Mouse (Mus musculus) hindbrain, embryonic 10.5 days (tissue): Measurements from ENCODE around the gene Slc31a2. TPM values are rescaled to one million over a fixed set of nuclear protein-coding genes. Genes with fewer than 3 reads are reported as not detected.
"Not testable (repeated sequence)": the region's sequence is repeated elsewhere in the genome, so short reads cannot be mapped to it uniquely, and the experiment has no call there.

ENCODE experiments used
- DNase-seq: peaks from one replicate; pipeline ENCODE4 v3.0.0-alpha.2; 2017; ENCODE audit warnings: low spot score
- H3K27ac ChIP-seq: fragments of 300-500 bp; sonication (generic); 2 replicates; pipeline ENCODE4 v1.5.1; 2016; ENCODE audit warnings: mild to moderate bottlenecking, moderate library complexity
- H3K27me3 ChIP-seq: fragments of 300-500 bp; sonication (generic); 2 replicates; pipeline ENCODE4 v1.6.1; 2016; ENCODE audit warnings: mild to moderate bottlenecking; ENCODE audit not compliant: poor library complexity, insufficient read depth, severe bottlenecking
- H3K36me3 ChIP-seq: fragments of 300-500 bp; sonication (generic); 2 replicates; pipeline ENCODE4 v1.6.1; 2016; ENCODE audit warnings: mild to moderate bottlenecking, moderate library complexity
- H3K4me1 ChIP-seq: fragments of 300-500 bp; sonication (generic); replicated peaks from 2 replicates; pipeline ENCODE4 v1.6.1; 2016; ENCODE audit warnings: mild to moderate bottlenecking
- H3K4me3 ChIP-seq: fragments of 300-500 bp; sonication (generic); 2 replicates; pipeline ENCODE4 v1.5.1; 2016; ENCODE audit warnings: mild to moderate bottlenecking, moderate library complexity
- H3K9me3 ChIP-seq: fragments of 300-500 bp; sonication (generic); 2 replicates; pipeline ENCODE4 v1.6.1; 2016; ENCODE audit warnings: mild to moderate bottlenecking, moderate library complexity
- WGBS: fragments of 180-500 bp; shearing (Covaris S2); methylation state at CpG from one replicate; pipeline ENCODE4 v1.1.7; 2016; 5-methylcytosine and 5-hydroxymethylcytosine counted together
- polyA plus RNA-seq: library from polyadenylated mRNA; unstranded; fragments of >200 nt; fragmentation: Nextera tagmentation; extraction: Ambion mirVana; gene quantifications from 2 replicates; pipeline ENCODE4 v1.2.1, GENCODE M21; 2016

Slc31a2 gene
- polyA plus RNA-seq, 1 experiment from 2014 or later: 15.4 TPM

DNA sequence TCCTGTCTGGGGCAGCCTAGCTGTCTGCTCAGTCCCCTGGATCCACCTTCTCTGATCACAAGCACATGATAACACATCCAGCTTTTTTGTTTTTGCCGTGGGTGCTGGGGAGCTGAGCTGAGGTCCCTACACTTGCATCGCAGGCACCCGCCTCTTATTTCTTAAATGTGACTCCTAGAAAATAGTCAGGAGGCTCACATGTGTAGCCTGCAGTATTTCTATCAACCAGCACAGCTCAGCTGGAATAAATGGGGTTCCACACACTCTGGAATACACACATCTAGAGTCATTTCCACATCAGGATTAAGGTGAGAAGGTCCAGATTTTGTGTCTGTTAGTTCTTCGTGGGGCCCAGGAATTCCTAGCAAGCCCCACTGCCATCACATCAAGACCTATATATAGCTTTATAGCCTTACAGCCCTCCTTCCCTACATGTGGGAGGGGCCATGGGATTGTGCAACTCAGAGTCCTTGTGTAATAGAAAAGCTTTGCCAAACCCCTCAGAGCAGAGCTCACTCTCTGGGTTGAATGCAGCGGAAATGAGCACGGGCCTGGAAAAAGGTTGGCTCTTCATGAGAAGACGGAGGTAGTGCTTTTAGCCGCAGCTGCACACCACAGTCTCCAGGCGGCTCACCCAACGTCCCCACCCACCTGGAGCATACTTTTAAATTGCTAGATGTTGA, 2.9 kb downstream of the Slc31a2 start:
- 88% methylated on average over 10 of the region's 10 CpGs for WGBS
- H3K9me3 ChIP-seq: no peaks in the 10 kb centered on the region
- DNase-seq: no peak
- H3K27ac ChIP-seq: no peak overlapping the region
- no peak overlapping the region for H3K4me3 ChIP-seq
- H3K27me3 ChIP-seq: no peaks in the 10 kb centered on the region
- H3K36me3 ChIP-seq: no peaks in the 10 kb centered on the region
- peaks cover 7% of the 10 kb centered on the region for H3K4me1 ChIP-seq

DNA sequence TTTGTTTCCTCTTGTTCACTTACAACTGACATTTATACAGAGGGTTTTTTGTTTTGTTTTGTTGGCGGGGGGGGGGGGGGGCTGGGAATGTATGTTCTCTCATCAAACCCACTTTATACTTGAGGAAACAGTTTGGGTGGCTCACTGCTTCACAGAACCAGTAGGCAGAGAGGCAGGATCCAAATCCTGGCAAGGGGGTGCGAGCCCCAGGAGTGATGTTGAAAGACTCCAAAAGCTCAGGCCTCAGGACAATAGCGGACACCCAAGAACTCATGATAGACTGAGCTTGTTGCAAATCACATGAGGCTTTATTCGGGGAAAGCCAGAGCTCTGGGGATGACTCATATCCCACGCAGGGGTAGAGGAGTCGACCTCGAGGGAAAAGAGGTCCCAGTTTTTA, 3.7 kb downstream of the Slc31a2 start:
- H3K4me3 ChIP-seq, H3K27ac ChIP-seq, H3K4me1 ChIP-seq, H3K36me3 ChIP-seq, DNase-seq, H3K9me3 ChIP-seq, H3K27me3 ChIP-seq: not testable (repeated sequence)
- WGBS: 80% methylated on average over 7 of the region's 7 CpGs

DNA sequence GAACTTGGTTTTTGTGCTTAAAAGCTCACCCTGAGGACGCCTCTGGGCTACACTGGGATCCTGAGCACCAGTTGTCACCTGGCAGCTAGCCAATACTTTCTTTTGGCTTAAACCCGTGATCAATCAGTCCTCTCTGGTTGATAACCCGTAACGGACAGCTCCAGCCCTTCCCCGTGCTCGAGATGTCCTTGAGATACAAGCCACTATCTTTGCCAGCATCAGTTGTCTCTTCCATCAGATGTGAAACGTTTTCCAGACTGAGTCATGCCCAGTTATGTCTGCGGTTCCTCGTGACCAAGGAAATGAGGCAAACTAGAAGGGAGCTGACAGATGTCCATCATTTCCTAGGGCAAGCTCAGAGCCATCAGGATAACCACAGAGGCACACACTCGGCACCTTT, 4.7 kb downstream of the Slc31a2 start:
- WGBS: 86% methylated on average over 10 of the region's 10 CpGs
- Histone ChIP-seq H3K27ac (no peak overlapping the region), H3K4me1 (peaks cover 7% of the 10 kb centered on the region), H3K36me3 (no peaks in the 10 kb centered on the region), H3K9me3 (no peaks in the 10 kb centered on the region), H3K4me3 (no peak overlapping the region), H3K27me3 (no peaks in the 10 kb centered on the region)
- no peak for DNase-seq

DNA sequence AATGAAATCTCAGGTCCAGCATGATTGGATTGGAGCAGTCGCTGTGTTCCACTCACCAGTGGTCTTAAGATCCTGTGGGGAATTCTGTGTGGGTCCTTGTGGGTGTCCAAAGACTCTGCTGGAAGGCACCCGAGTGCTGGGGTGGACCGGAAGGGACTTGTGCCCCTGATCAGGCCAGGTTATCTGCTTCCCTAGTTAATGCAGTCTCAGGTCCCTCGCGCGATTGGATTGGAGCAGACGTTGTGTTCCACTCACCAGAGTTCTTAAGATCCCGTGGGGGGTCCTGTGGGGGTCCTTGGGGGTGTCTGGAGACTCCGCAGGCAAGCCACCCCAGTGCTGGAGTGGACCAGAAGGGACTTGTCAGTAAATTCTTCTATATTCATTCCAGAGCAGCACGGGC, 10.3 kb downstream of the Slc31a2 start:
- Histone ChIP-seq H3K4me3 (no peak overlapping the region), H3K36me3 (no peaks in the 10 kb centered on the region), H3K9me3 (no peaks in the 10 kb centered on the region), H3K27ac (0 out of 2 replicates have a peak overlapping the region, but pooled peaks have one; percentile 18), H3K4me1 (peaks cover 26% of the 10 kb centered on the region), H3K27me3 (no peaks in the 10 kb centered on the region)
- WGBS: 89% methylated on average over 10 of the region's 10 CpGs
- no peak for DNase-seq

DNA sequence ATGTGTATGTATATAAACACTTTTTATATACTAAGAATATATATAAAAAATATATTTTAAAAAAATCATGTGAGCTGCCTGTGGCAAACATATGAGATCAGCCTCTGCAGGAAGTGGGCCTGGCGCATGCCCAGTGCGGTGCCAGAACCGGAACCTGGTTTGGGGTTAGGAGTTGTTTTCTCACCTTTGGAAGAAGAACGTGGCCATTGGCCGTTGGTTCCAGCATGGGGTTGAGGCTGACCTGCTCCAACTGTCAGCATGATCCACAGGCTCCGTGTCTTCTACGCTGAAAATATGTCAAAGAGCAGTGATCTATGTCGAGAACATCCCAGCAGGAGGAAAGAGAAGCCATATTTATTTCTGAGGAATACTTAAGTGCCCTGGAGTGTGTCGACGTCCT, 11.6 kb downstream of the Slc31a2 start:
- Histone ChIP-seq H3K4me3 (no peak overlapping the region), H3K27me3 (no peaks in the 10 kb centered on the region), H3K9me3 (no peaks in the 10 kb centered on the region), H3K4me1 (peaks cover 26% of the 10 kb centered on the region), H3K27ac (peak overlapping the region; percentile 83), H3K36me3 (no peaks in the 10 kb centered on the region)
- DNase-seq: no peak
- 91% methylated on average over 10 of the region's 10 CpGs for WGBS

DNA sequence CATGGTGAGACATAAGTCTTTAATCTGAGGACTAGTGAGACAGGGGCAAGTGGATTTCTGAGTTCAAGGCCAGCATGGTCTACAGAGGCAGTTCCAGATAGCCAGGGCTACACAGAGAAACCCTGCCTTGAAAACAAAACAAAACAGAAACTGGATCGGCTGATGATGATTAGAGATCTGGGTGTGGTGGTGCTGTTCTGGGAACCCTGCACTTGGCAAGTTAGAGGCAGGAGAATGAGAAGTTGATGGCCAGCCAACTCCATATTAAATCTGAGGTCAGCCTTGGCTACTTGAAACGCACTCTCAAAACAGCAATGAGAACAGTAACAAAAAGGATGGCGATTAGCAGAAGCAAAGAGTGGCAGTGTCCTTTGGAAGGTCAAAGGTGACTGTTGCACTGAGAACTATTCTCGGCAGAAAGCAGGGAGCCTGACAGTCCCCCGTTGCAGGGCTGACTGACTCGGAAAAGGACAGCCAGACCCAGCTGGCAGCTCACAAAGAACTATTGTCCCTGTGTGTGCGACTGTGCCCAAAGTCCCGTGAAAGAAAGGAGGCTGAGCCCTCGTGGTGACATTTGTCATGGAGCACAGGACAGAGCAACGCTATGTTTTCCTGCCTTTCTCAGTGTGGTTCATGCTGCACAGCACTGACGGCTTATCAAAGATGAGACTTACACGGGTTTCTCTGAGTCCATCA, 12.6 kb downstream of the Slc31a2 start:
- peak; percentile 84 for DNase-seq
- H3K4me1 ChIP-seq: peaks cover 26% of the 10 kb centered on the region
- H3K27ac ChIP-seq: peak overlapping the region; percentile 83
- H3K4me3 ChIP-seq: no peak overlapping the region
- 14% methylated on average over 12 of the region's 12 CpGs for WGBS
- no peaks in the 10 kb centered on the region for H3K27me3 ChIP-seq
- no peaks in the 10 kb centered on the region for H3K9me3 ChIP-seq
- H3K36me3 ChIP-seq: no peaks in the 10 kb centered on the region

DNA sequence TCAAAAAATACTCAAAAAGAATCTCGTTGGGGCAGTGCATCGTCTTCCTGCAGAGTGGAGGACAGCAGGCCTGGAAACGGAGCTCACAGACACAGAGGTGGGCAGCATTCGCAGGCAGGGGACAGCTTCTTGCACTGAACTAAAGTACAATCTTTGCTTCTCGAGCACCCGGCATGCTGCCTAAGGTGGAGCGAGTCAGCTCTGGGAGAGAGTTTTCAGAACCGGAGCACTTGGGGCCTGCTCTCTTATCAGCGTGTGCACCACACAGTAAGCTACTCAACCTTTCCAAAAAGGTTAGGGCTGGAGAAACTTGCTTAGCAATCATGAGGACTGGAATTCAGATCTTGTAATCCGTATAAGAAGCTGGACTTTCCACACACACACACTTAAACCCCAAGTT, 14.3 kb downstream of the Slc31a2 start:
- Histone ChIP-seq H3K27me3 (no peaks in the 10 kb centered on the region), H3K4me3 (no peak overlapping the region), H3K9me3 (no peaks in the 10 kb centered on the region), H3K36me3 (no peaks in the 10 kb centered on the region), H3K4me1 (peaks cover 30% of the 10 kb centered on the region), H3K27ac (peak overlapping the region; percentile 83; the same call in 1 of the 2 replicates)
- no peak for DNase-seq
- 86% methylated on average over 10 of the region's 10 CpGs for WGBS

DNA sequence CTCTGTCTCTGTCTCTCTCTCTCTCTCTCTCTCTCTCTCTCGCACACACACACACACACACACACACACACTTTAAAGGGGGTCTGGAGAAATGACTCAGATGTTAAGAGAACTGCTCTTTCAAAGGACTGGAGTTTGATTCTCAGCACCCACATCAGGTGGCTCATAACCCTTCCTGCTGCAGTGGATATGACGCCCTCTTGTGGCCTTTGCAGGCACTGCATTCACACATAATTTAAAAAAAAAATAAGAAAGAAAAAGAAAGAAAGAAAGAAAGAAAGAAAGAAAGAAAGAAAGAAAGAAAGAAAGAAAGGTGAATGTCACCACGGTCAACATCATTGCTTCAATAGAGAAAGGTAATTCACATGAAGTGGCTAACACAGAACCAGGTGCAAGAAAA, 14.9 kb downstream of the Slc31a2 start:
- Histone ChIP-seq H3K9me3 (no peaks in the 10 kb centered on the region), H3K27ac (no peak overlapping the region)
- 71% methylated on average over 3 of the region's 3 CpGs for WGBS

DNA sequence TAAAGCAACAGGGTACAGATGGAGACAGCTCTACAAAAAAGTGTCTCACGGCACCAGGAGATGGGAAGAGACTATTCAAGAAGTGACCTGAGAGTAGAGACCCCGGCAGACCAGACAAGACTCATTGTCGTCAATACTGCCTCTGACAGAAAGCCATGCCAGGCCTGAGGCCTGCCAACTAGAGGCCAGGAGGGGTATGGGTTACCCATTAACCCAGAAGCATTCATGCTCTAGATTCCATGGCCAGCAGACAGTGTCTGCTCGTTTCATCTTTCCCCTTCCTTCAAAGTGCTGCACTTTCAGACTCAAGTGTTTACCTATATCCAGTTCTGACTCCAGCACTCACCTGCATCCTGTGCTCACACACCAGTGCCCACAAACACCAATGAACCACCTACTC, 15.7 kb downstream of the Slc31a2 start:
- Histone ChIP-seq H3K4me3 (no peak overlapping the region), H3K27me3 (no peaks in the 10 kb centered on the region), H3K36me3 (no peaks in the 10 kb centered on the region), H3K9me3 (no peaks in the 10 kb centered on the region), H3K27ac (peak overlapping the region; percentile 29; the same call in 1 of the 2 replicates), H3K4me1 (peaks cover 30% of the 10 kb centered on the region)
- DNase-seq: no peak
- WGBS: 76% methylated on average over 4 of the region's 4 CpGs

More for the DNA sequence above, 14.9 kb downstream of the Slc31a2 start:
- Histone ChIP-seq H3K4me3 (no peak overlapping the region), H3K36me3 (no peaks in the 10 kb centered on the region), H3K4me1 (peaks cover 30% of the 10 kb centered on the region), H3K27me3 (no peaks in the 10 kb centered on the region)
- no peak for DNase-seq

DNA sequence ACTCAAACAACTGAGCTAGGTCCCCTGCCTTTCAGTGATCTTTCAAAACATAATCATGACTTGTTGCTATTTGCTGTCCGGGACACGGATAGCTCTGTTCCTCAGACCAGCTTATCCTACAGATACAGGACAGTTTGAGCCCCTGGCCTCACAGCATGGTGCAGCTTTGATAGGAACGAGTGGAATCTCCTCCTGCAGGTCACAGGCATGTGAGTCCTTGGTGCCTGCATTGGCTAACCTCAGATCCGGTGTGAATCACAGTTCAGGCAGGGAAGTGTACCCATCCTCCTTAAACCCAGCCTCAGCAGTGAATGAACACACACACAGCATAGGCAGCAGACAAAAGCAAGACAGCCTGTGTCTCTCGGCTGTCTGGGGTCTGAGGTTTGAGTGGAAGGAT, 19.0 kb downstream of the Slc31a2 start:
- no peak for DNase-seq
- no peaks in the 10 kb centered on the region for H3K9me3 ChIP-seq

DNA sequence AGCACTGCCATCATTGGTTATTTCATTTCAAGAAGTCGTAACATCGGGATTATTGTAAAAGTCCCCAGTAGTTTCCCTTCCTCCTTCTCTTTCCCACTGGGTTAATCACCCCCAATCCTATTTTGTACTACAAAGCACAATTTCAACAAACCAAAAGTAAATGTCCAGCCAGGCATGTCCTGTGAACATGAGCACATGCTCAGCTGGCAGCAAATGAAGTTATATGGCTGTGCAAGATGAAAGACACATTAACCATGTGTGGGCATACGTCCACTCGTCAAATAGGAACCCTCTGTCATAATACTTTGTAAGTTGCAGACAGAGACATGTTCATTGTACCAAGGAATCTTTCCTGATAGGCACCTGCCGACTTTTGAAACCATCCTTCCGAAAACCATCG, 20.6 kb downstream of the Slc31a2 start:
- peaks cover 21% of the 10 kb centered on the region for H3K4me1 ChIP-seq
- WGBS: 92% methylated on average over 7 of the region's 7 CpGs
- no peak for DNase-seq
- no peaks in the 10 kb centered on the region for H3K9me3 ChIP-seq
- H3K4me3 ChIP-seq: no peak overlapping the region
- H3K36me3 ChIP-seq: no peaks in the 10 kb centered on the region
- H3K27ac ChIP-seq: no peak overlapping the region
- H3K27me3 ChIP-seq: no peaks in the 10 kb centered on the region

More for the DNA sequence above, 19.0 kb downstream of the Slc31a2 start:
- Histone ChIP-seq H3K36me3 (no peaks in the 10 kb centered on the region), H3K27ac (peak overlapping the region; percentile 0; the same call in 1 of the 2 replicates), H3K4me3 (no peak overlapping the region), H3K27me3 (no peaks in the 10 kb centered on the region), H3K4me1 (peaks cover 10% of the 10 kb centered on the region; the same call in 1 of the 2 replicates)
- 54% methylated on average over 5 of the region's 5 CpGs for WGBS

DNA sequence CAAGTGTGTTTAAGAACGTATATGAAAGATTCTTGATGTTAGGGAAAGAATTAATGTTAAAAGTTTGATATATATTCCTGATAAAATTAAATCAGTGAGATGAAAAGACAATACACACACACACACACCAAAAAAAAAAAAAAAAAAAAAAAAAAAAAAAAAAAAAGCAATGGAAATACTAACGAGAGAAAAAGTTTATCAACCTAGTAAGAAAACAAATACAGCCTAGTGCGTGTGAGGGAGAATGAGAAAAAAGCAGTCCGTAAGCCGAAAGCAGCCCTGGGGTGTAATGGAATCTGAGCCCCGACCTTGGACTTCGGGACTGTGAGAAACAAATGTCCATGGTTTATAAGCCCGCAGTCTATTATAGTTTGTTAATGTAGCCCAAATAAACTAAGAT, 23.2 kb downstream of the Slc31a2 start:
- Histone ChIP-seq H3K4me1 (peaks cover 28% of the 10 kb centered on the region), H3K27me3 (no peaks in the 10 kb centered on the region), H3K27ac (no peak overlapping the region), H3K9me3 (no peaks in the 10 kb centered on the region), H3K4me3 (no peak overlapping the region), H3K36me3 (peaks cover 5% of the 10 kb centered on the region; the same call in 1 of the 2 replicates)
- DNase-seq: no peak
- WGBS: 76% methylated on average over 8 of the region's 8 CpGs

DNA sequence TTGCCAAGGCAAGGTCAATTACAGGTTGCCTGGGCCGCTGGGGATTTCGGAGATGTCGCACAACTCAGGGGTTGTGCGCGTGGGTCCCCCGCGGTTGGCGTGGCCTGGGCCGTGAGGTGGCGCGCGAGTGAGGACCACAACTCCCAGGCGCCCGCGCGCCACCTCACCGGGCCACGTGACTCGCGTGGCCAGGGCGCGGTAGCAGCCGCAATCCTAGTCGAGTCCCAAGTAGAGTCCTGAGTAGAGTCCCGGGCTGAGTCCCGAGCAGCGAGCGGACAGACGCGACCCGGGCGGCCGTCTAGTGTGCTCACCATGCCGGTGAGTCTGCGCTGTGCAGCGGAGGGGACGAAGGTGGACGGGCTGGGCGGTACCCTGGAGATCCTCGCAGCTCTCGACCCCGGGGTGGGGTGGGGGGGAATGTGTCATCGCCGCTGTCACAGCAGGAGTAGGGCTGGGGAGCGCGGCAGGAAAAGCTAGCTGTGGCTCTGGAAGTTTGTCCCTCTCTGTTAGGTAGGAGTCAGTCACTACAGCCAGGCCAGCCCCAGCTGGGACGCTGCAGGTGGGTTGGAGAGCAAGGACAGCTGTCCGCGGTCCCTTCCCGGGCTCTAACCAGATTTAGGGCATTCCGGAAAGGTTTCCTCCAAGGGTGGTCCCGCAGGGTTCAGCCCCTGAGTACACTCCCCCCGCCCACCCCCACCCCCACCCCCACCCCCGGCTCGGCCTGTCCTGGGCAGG, 24.1 kb downstream of the Slc31a2 start:
- under 1% methylated on average over 55 of the region's 55 CpGs for WGBS
- Histone ChIP-seq H3K4me3 (peak overlapping the region; percentile 71), H3K4me1 (peaks cover 25% of the 10 kb centered on the region), H3K36me3 (peaks cover 5% of the 10 kb centered on the region; the same call in 1 of the 2 replicates), H3K27ac (peak overlapping the region; percentile 84), H3K9me3 (no peaks in the 10 kb centered on the region), H3K27me3 (no peaks in the 10 kb centered on the region)
- peak; percentile 83 for DNase-seq
